Mouse (Mus musculus) stomach, embryonic 14.5 days (tissue): ENCODE results near the gene Sbk3. TPM values are rescaled to one million over a fixed set of nuclear protein-coding genes. Genes with fewer than 3 reads are reported as not detected.

Experiments
- ATAC-seq: fragments of 200-750 bp; cut with Nextera tagmentation; 2 replicates; pipeline ENCODE4 v1.8.0; 2017; ENCODE audit warnings: low read depth, moderate TSS enrichment; ENCODE audit not compliant: insufficient number of reproducible peaks, insufficient read depth, low FRiP score
- H3K27ac ChIP-seq: fragments of 300-500 bp; sonication (generic); 2 replicates; pipeline ENCODE4 v1.5.1; 2014; ENCODE audit warnings: mild to moderate bottlenecking, low read length, moderate library complexity, mixed read lengths
- H3K27me3 ChIP-seq: fragments of 300-500 bp; sonication (generic); 2 replicates; pipeline ENCODE4 v1.6.1; 2014; ENCODE audit warnings: low read length, control low read depth, mixed read lengths; ENCODE audit not compliant: control insufficient read depth, insufficient read depth
- H3K36me3 ChIP-seq: fragments of 300-500 bp; sonication (generic); 2 replicates; pipeline ENCODE4 v1.6.1; 2014; ENCODE audit warnings: mild to moderate bottlenecking, control low read depth, low read length, moderate library complexity, mixed read lengths; ENCODE audit not compliant: control insufficient read depth, insufficient read depth
- H3K4me1 ChIP-seq: fragments of 300-500 bp; sonication (generic); 2 replicates; pipeline ENCODE4 v1.6.1; 2014; ENCODE audit warnings: low read length, control low read depth, mixed read lengths; ENCODE audit not compliant: control insufficient read depth, insufficient read depth
- H3K4me2 ChIP-seq: fragments of 300-500 bp; sonication (generic); replicated peaks from 2 replicates; pipeline ENCODE4 v1.6.1; 2014; ENCODE audit warnings: low read depth, low read length, control low read depth
- H3K4me3 ChIP-seq: fragments of 300-500 bp; sonication (generic); 2 replicates; pipeline ENCODE4 v1.5.1; 2014; ENCODE audit warnings: low read depth, low read length, control low read depth
- H3K9ac ChIP-seq: fragments of 300-500 bp; sonication (generic); replicated peaks from 2 replicates; pipeline ENCODE4 v1.6.1; 2014; ENCODE audit warnings: low read depth, mild to moderate bottlenecking, control low read depth, low read length, moderate library complexity, mixed read lengths
- H3K9me3 ChIP-seq: fragments of 300-500 bp; sonication (generic); 2 replicates; pipeline ENCODE4 v1.6.1; 2016; ENCODE audit warnings: low read depth, low read length, control low read depth; ENCODE audit not compliant: control insufficient read depth
- WGBS: fragments of 180-500 bp; shearing (Covaris S2); extraction: QIAGEN DNeasy Blood & Tissue Kit; methylation state at CpG from one replicate; pipeline ENCODE4 v1.1.7; 2014; 5-methylcytosine and 5-hydroxymethylcytosine counted together
- polyA plus RNA-seq: library from polyadenylated mRNA; unstranded; fragments of >200 nt; fragmentation: Nextera tagmentation; extraction: Ambion mirVana; gene quantifications from 2 replicates; pipeline ENCODE4 v1.2.1, GENCODE M21; 2014

The Sbk3 gene
- polyA plus RNA-seq, 1 experiment from 2014 or later: 0.07 TPM

- peaks cover 32% of the 10 kb centered on the region for H3K4me1 ChIP-seq
- H3K4me3 ChIP-seq: no peak overlapping the region
- no peak for ATAC-seq
- H3K4me2 ChIP-seq: no peak overlapping the region
- no peaks in the 10 kb centered on the region for H3K27me3 ChIP-seq
- no peaks in the 10 kb centered on the region for H3K9me3 ChIP-seq
- no peak overlapping the region for H3K27ac ChIP-seq
- 85% methylated on average over 21 of the region's 21 CpGs for WGBS
- peaks cover 28% of the 10 kb centered on the region for H3K36me3 ChIP-seq
- H3K9ac ChIP-seq: no peak overlapping the region
Observed at GRCm38 (mm10) chr7:4919096-4919495, 51.9 kb downstream of the Sbk3 start.

- Histone ChIP-seq H3K9me3 (no peaks in the 10 kb centered on the region), H3K4me3 (no peak overlapping the region), H3K36me3 (peaks cover 28% of the 10 kb centered on the region), H3K27ac (no peak overlapping the region), H3K4me2 (no peak overlapping the region), H3K9ac (no peak overlapping the region), H3K4me1 (peaks cover 28% of the 10 kb centered on the region), H3K27me3 (no peaks in the 10 kb centered on the region)
- WGBS: 94% methylated on average over 15 of the region's 15 CpGs
- ATAC-seq: no peak
Observed at GRCm38 (mm10) chr7:4918681-4919080, 52.3 kb downstream of the Sbk3 start.

GRCm38 (mm10) chr7:4917494-4917893, 53.5 kb downstream of the Sbk3 start:
- no peaks in the 10 kb centered on the region for H3K27me3 ChIP-seq
- H3K27ac ChIP-seq: no peak overlapping the region
- ATAC-seq: no peak
- H3K9ac ChIP-seq: no peak overlapping the region
- H3K4me3 ChIP-seq: no peak overlapping the region
- no peaks in the 10 kb centered on the region for H3K9me3 ChIP-seq
- WGBS: 86% methylated on average over 2 of the region's 2 CpGs
- no peak overlapping the region for H3K4me2 ChIP-seq
- peaks cover 16% of the 10 kb centered on the region for H3K4me1 ChIP-seq
- H3K36me3 ChIP-seq: peaks cover 28% of the 10 kb centered on the region

- peak overlapping the region; percentile 54 for H3K4me2 ChIP-seq
- 8% methylated on average over 14 of the region's 14 CpGs for WGBS
- H3K36me3 ChIP-seq: peaks cover 19% of the 10 kb centered on the region
- H3K9ac ChIP-seq: peak overlapping the region; percentile 72
- H3K27me3 ChIP-seq: no peaks in the 10 kb centered on the region
- peaks cover 8% of the 10 kb centered on the region; the same call in 1 of the 2 replicates for H3K4me1 ChIP-seq
- peak overlapping the region; percentile 56 for H3K4me3 ChIP-seq
- H3K9me3 ChIP-seq: no peaks in the 10 kb centered on the region
- peak; percentile 44; the same call in 1 of the 2 replicates for ATAC-seq
- peak overlapping the region; percentile 93 for H3K27ac ChIP-seq
Observed at GRCm38 (mm10) chr7:4915669-4916416, 55.1 kb downstream of the Sbk3 start.

Other genes starting within 250 kb of the Sbk3 start
- 0.36 and 0.78 TPM in 2 replicates for gene Tmem150b, start 245.9 kb downstream of the Sbk3 start, polyA plus RNA-seq
- gene Kmt5c, start 231.1 kb downstream of the Sbk3 start, polyA plus RNA-seq: 59.2 and 59.4 TPM in 2 replicates
- gene Cox6b2, start 218.1 kb downstream of the Sbk3 start, polyA plus RNA-seq: 72.0 and 85.2 TPM in 2 replicates
- not detected in 2 replicates for gene Fam71e2, start 199.9 kb downstream of the Sbk3 start, polyA plus RNA-seq
- gene Il11, start 188.3 kb downstream of the Sbk3 start, polyA plus RNA-seq: 0.17 and 0.27 TPM in 2 replicates
- gene Tmem190, start 188.2 kb downstream of the Sbk3 start, polyA plus RNA-seq: 0.55 TPM in 1 of 2 replicates, not detected in the other
- 8.7 and 10.6 TPM in 2 replicates for gene Tmem238, start 181.5 kb downstream of the Sbk3 start, polyA plus RNA-seq
- gene Rpl28, start 178.3 kb downstream of the Sbk3 start, polyA plus RNA-seq: 301 and 312 TPM in 2 replicates
- 318 and 349 TPM in 2 replicates for gene Ube2s, start 158.6 kb downstream of the Sbk3 start, polyA plus RNA-seq
- gene Shisa7, start 126.5 kb downstream of the Sbk3 start, polyA plus RNA-seq: 0.70 and 1.0 TPM in 2 replicates
- 7.0 and 7.8 TPM in 2 replicates for gene Isoc2b, start 100.9 kb downstream of the Sbk3 start, polyA plus RNA-seq
- 0.94 and 0.98 TPM in 2 replicates for gene Isoc2a, start 94.0 kb downstream of the Sbk3 start, polyA plus RNA-seq
- gene Gm36210, start 64.7 kb downstream of the Sbk3 start, polyA plus RNA-seq: not detected in 2 replicates
- 4.3 and 4.5 TPM in 2 replicates for gene Zfp628, start 56.0 kb downstream of the Sbk3 start, polyA plus RNA-seq
- gene Nat14, start 49.1 kb downstream of the Sbk3 start, polyA plus RNA-seq: 3.5 and 4.0 TPM in 2 replicates
- 3.3 and 3.9 TPM in 2 replicates for gene Ssc5d, start 45.4 kb downstream of the Sbk3 start, polyA plus RNA-seq
- 0.55 and 1.4 TPM in 2 replicates for gene Sbk2, start 6.8 kb downstream of the Sbk3 start, polyA plus RNA-seq
- 39.5 and 48.8 TPM in 2 replicates for gene Zfp579, start 25.0 kb upstream of the Sbk3 start, polyA plus RNA-seq
- gene Zfp524, start 43.2 kb upstream of the Sbk3 start, polyA plus RNA-seq: 14.1 and 18.0 TPM in 2 replicates
- 33.0 and 35.7 TPM in 2 replicates for gene Fiz1, start 43.5 kb upstream of the Sbk3 start, polyA plus RNA-seq
- 1.2 and 3.3 TPM in 2 replicates for gene Gm44973, start 44.3 kb upstream of the Sbk3 start, polyA plus RNA-seq
- 8.9 and 9.1 TPM in 2 replicates for gene Zfp865, start 49.2 kb upstream of the Sbk3 start, polyA plus RNA-seq
- gene Ccdc106, start 49.4 kb upstream of the Sbk3 start, polyA plus RNA-seq: 22.4 and 25.0 TPM in 2 replicates
- gene 4632433K11Rik, start 63.0 kb upstream of the Sbk3 start, polyA plus RNA-seq: not detected in 2 replicates
- 4.6 and 6.2 TPM in 2 replicates for gene Zfp784, start 67.3 kb upstream of the Sbk3 start, polyA plus RNA-seq
- gene Zfp580, start 80.4 kb upstream of the Sbk3 start, polyA plus RNA-seq: 35.7 and 44.1 TPM in 2 replicates
- 106 and 119 TPM in 2 replicates for gene U2af2, start 91.0 kb upstream of the Sbk3 start, polyA plus RNA-seq
- gene Epn1, start 109.1 kb upstream of the Sbk3 start, polyA plus RNA-seq: 63.2 and 63.4 TPM in 2 replicates
- not detected in 2 replicates for gene Rfpl4, start 145.8 kb upstream of the Sbk3 start, polyA plus RNA-seq
- gene Rasl2-9, start 154.8 kb upstream of the Sbk3 start, polyA plus RNA-seq: 0.25 TPM in 1 of 2 replicates, not detected in the other
- gene Vmn1r55, start 178.5 kb upstream of the Sbk3 start, polyA plus RNA-seq: not detected in 2 replicates
- gene Vmn1r56, start 225.6 kb upstream of the Sbk3 start, polyA plus RNA-seq: not detected in 2 replicates
- gene Vmn1r57, start 247.3 kb upstream of the Sbk3 start, polyA plus RNA-seq: not detected in 2 replicates